Mouse (Mus musculus): ENCODE data around the gene Trim27.

DNA sequence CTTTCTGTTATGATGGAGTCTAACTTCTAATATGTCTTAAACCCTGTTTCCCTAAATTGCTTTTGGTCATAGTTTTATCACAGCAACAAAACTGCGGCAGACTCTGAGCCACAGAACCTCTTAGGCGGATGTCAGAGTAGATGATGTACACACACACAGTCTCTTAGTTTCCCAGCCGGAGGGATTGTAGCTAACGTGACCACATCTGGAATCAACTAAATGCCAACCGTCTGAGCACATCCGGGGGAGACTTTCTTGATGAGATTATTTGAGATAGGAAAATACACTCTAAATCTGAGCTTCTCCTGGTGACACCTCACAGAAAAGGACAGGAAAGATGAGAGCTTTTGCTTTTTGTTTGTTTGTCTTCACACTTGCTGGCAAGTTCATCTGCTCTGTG lies 57.9 kb downstream of the Trim27 start:
- TF ChIP-seq POLR2A (IDR thresholded peaks at IDR 0.05; ENCODE audit: borderline replicate concordance, control insufficient read depth, low read depth, low read length) (no peak), CTCF (IDR thresholded peaks at IDR 0.05; ENCODE audit: control insufficient read depth, insufficient read depth, low read length) (no peak)

Measured in bone marrow, adult 2 months (tissue).